Mouse (Mus musculus): ENCODE results near the gene Ackr1. TPM values are rescaled to one million over a fixed set of nuclear protein-coding genes. Genes with fewer than 3 reads are reported as not detected.

Gene Ackr1
- polyA plus RNA-seq, 1 experiment from 2014 or later: 0.64 TPM

Other genes starting within 250 kb of the Ackr1 start
- not detected in 2 replicates for gene Olfr1408, start 196.4 kb downstream of the Ackr1 start, polyA plus RNA-seq (2015; fragmentation: Nextera tagmentation; extraction: Ambion mirVana)
- gene Olfr1406, start 143.1 kb downstream of the Ackr1 start, polyA plus RNA-seq (2015; fragmentation: Nextera tagmentation; extraction: Ambion mirVana): not detected in 2 replicates
- gene Olfr218, start 135.9 kb downstream of the Ackr1 start, polyA plus RNA-seq (2015; fragmentation: Nextera tagmentation; extraction: Ambion mirVana): not detected in 2 replicates
- gene Olfr1404, start 121.4 kb downstream of the Ackr1 start, polyA plus RNA-seq (2015; fragmentation: Nextera tagmentation; extraction: Ambion mirVana): not detected in 2 replicates
- gene Fcer1a, start 106.5 kb downstream of the Ackr1 start, polyA plus RNA-seq (2015; fragmentation: Nextera tagmentation; extraction: Ambion mirVana): not detected in 2 replicates
- not detected in 2 replicates for gene Olfr418, start 67.7 kb downstream of the Ackr1 start, polyA plus RNA-seq (2015; fragmentation: Nextera tagmentation; extraction: Ambion mirVana)
- not detected in 2 replicates for gene Mptx2, start 56.0 kb downstream of the Ackr1 start, polyA plus RNA-seq (2015; fragmentation: Nextera tagmentation; extraction: Ambion mirVana)
- gene Aim2, start 17.1 kb upstream of the Ackr1 start, polyA plus RNA-seq (2015; fragmentation: Nextera tagmentation; extraction: Ambion mirVana): 2.3 and 2.6 TPM in 2 replicates
- 0.26 and 0.45 TPM in 2 replicates for gene Cadm3, start 33.9 kb upstream of the Ackr1 start, polyA plus RNA-seq (2015; fragmentation: Nextera tagmentation; extraction: Ambion mirVana)
- 0.17 and 0.46 TPM in 2 replicates for gene Ifi206, start 157.3 kb upstream of the Ackr1 start, polyA plus RNA-seq (2015; fragmentation: Nextera tagmentation; extraction: Ambion mirVana)
- not detected in 2 replicates for gene Ifi214, start 202.2 kb upstream of the Ackr1 start, polyA plus RNA-seq (2015; fragmentation: Nextera tagmentation; extraction: Ambion mirVana)

Data from heart, embryonic 16.5 days (tissue).